Mouse (Mus musculus): ENCODE measurements around the gene Pfkfb4. TPM values are rescaled to one million over a fixed set of nuclear protein-coding genes. Genes with fewer than 3 reads are reported as not detected.
A peak's percentile ranks its signal among the peaks of the same experiment; 100 is the strongest.

The Pfkfb4 gene
- total RNA-seq, 2 experiments from 2014 or later: 6.9 to 9.5 TPM

- ATAC-seq (replicated peaks; ENCODE audit: poor library complexity, severe bottlenecking): no peak
These were observed 1.2 kb downstream of the Pfkfb4 start for GRCm38 (mm10) chr9:108992620-108993361.

- ATAC-seq (replicated peaks; ENCODE audit: poor library complexity, severe bottlenecking): peak; percentile 20
These were observed 4.8 kb downstream of the Pfkfb4 start for GRCm38 (mm10) chr9:108996411-108996810.

GRCm38 (mm10) chr9:108998287-108999166 is 6.9 kb downstream of the Pfkfb4 start:
- 0 out of 2 replicates have a peak, but pooled peaks have one; percentile 0 for ATAC-seq (replicated peaks; ENCODE audit: poor library complexity, severe bottlenecking)

- ATAC-seq (replicated peaks; ENCODE audit: poor library complexity, severe bottlenecking): peak; percentile 58
These were observed 7.6 kb downstream of the Pfkfb4 start for GRCm38 (mm10) chr9:108999167-108999526.

- ATAC-seq (replicated peaks; ENCODE audit: poor library complexity, severe bottlenecking): peak; percentile 77
These were observed 9.1 kb downstream of the Pfkfb4 start for GRCm38 (mm10) chr9:109000726-109001125.

GRCm38 (mm10) chr9:109003201-109003600 is 11.6 kb downstream of the Pfkfb4 start:
- peak; percentile 37 for ATAC-seq (replicated peaks; ENCODE audit: poor library complexity, severe bottlenecking)

GRCm38 (mm10) chr9:109007025-109007780 is 15.6 kb downstream of the Pfkfb4 start:
- no peak for ATAC-seq (replicated peaks; ENCODE audit: poor library complexity, severe bottlenecking)

- no peak for ATAC-seq (replicated peaks; ENCODE audit: poor library complexity, severe bottlenecking)
These were observed 16.5 kb downstream of the Pfkfb4 start for GRCm38 (mm10) chr9:109008081-109008480.

GRCm38 (mm10) chr9:109008994-109009635 is 17.5 kb downstream of the Pfkfb4 start:
- ATAC-seq (replicated peaks; ENCODE audit: poor library complexity, severe bottlenecking): no peak

- ATAC-seq (replicated peaks; ENCODE audit: poor library complexity, severe bottlenecking): peak; percentile 90
These were observed 18.2 kb downstream of the Pfkfb4 start for GRCm38 (mm10) chr9:109009636-109010315.

GRCm38 (mm10) chr9:109010316-109010690 is 18.7 kb downstream of the Pfkfb4 start:
- no peak for ATAC-seq (replicated peaks; ENCODE audit: poor library complexity, severe bottlenecking)

- no peak for ATAC-seq (replicated peaks; ENCODE audit: poor library complexity, severe bottlenecking)
These were observed 23.8 kb downstream of the Pfkfb4 start for GRCm38 (mm10) chr9:109015397-109015796.

GRCm38 (mm10) chr9:109016973-109017604 is 25.5 kb downstream of the Pfkfb4 start:
- peak; percentile 47 for ATAC-seq (replicated peaks; ENCODE audit: poor library complexity, severe bottlenecking)

- peak; percentile 67 for ATAC-seq (replicated peaks; ENCODE audit: poor library complexity, severe bottlenecking)
These were observed 29.9 kb downstream of the Pfkfb4 start for GRCm38 (mm10) chr9:109021428-109021827.

GRCm38 (mm10) chr9:109022866-109023685 is 31.5 kb downstream of the Pfkfb4 start:
- ATAC-seq (replicated peaks; ENCODE audit: poor library complexity, severe bottlenecking): peak; percentile 86

- ATAC-seq (replicated peaks; ENCODE audit: poor library complexity, severe bottlenecking): no peak
These were observed 35.9 kb downstream of the Pfkfb4 start for GRCm38 (mm10) chr9:109027521-109027920.

- ATAC-seq (replicated peaks; ENCODE audit: poor library complexity, severe bottlenecking): no peak
These were observed 36.8 kb downstream of the Pfkfb4 start for GRCm38 (mm10) chr9:109028421-109028820.

GRCm38 (mm10) chr9:109028919-109029318 is 37.3 kb downstream of the Pfkfb4 start:
- ATAC-seq (replicated peaks; ENCODE audit: poor library complexity, severe bottlenecking): no peak

Data from granulocyte monocyte progenitor cell, adult 5-6 weeks (primary cell).